Mouse (Mus musculus): Measurements from ENCODE around the gene Rpp25l.
"Not testable (repeated sequence)": the region's sequence is repeated elsewhere in the genome, so short reads cannot be mapped to it uniquely, and the experiment has no call there.

The Rpp25l gene

DNA sequence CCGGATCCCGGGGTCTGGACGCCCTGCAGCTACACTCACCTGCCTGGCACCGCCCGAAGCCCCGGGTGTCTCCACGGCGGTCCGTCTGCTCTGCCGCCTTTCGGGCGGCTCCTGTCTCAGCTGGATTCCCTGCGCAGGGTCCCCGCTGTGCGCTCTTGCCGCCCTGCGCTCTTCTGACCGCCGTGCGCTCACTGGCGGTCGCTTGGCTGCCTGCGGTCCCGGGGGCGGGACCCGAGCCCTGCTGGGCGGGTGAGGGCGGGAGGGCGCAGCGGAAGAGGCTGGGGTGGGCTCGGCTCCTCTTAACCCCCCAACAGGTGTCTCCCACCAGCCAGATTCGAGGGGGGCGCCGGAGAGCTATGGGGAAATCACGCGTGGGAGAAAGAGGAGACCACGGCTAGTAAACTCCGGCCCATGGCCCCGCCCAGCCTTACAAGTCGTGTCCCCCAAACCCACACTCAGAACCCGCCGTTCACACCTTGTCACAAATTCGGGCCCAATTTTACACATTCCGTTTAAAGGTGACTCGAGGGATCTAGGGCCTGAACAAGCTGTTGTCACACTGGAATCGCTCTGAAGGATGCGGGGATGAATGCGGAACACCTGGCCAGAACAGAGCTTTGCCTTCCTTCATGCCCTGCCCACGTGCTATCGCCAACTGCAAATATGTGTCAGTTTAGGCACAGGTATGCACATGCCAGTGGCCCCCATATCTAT, 17.9 kb upstream of the Rpp25l start, which contains the start of gene Arid3c:
TSS of gene Arid3c (minus strand) at position 91 of the 714 bp plus-strand sequence.
- DNase-seq = no peak

DNA sequence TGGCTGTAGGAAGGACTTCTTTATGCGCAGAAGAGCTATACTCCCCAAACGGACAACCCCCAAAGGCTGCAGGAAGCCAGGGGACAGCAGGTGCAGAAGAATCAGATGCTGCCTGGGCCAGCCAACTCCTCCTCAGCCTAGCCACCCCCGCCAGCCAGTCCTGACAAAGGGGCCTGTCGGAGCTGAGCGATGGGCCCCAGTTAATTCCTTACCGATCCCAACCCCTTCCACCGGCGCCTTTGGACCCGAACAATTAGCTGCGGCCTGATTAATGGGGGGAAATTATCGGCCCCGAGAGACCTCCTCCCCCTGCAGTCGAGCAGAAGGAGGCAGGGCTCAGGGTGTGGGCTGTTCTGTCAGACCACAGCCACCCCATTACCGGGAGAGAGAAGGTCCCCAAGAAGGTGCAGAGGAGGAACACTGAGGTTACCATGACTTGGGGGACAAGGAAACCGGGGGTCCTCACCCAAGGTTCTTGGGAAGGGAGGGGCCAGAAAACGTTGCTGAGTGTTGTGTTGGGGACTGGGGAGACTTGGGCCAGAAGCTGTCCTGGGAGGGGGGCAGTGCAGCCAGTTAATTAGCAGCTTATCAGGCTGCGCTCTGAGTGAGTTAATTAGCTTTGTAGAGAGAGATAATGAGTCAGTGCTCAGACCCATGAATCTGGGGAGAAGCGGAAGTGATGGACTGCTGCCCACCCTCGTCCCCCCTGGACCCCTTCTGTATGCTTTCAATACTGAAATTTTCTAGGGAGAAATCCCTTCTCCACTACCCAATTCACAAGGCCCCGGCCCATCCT, 13.7 kb upstream of the Rpp25l start:
- DNase-seq = no peak

DNA sequence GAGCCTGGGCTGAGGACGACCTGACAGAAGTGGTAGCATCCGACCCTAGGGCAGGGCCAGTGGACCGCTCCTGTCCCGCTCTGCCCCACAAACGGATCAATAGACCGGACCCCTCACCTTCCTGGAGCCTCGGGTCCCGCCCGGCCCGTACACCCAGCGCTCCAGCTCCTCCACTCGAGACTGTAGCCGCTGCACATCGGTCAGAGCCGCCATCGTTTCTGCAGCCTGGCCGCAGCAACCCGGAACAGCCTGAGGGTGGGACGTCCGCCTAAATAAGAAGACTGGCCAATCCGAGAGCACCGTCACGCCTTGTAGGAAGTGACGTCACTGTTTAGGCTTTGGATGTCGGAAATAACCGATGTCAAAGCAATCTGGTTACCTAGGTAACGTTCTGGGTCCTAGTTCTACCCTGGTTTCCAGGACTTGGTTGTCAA, 9.6 kb upstream of the Rpp25l start, which contains the start of gene Dctn3:
TSS of gene Dctn3 (minus strand) at position 253 of the 434 bp plus-strand sequence.
- peak; percentile 74 for DNase-seq

DNA sequence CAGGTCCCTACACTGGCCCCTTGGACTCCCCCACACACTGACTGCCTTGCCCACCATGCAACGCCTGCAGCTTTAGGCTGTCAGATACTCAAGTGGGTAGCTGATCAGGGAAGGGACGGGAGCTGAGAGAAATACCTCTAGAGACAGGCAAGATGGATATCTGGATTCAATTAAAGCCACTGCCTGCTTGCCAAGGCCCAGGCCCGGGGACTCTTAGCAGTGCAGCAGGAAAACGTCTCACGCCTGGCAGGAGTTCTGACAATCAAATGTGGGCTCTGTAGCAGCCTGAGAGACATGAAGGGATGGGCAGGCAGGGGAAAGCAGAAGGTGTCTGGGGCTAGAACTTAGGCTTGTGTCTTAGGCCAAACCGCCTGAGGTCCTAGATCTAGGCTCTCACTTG, 3.5 kb upstream of the Rpp25l start:
- DNase-seq = no peak

DNA sequence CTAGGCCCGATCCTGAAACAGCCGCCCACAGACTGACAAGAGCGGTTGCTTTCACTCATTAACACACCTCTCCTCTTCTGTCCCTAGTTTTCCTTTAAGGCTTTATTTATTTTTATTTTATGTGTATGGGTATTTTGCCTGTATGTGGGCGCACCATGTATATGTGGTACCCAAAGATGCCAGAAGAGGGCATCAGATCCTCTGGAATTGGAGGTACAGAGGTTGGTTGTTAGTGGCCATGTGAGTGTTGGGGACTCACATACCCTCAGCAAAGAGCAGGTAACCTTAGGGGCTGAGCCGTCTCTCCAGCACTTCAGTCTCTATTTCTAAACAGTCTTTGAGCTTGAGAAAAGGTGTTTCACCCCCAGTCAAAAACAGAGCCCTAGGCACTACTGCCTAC, 2.3 kb upstream of the Rpp25l start:
- DNase-seq = peak; percentile 45

DNA sequence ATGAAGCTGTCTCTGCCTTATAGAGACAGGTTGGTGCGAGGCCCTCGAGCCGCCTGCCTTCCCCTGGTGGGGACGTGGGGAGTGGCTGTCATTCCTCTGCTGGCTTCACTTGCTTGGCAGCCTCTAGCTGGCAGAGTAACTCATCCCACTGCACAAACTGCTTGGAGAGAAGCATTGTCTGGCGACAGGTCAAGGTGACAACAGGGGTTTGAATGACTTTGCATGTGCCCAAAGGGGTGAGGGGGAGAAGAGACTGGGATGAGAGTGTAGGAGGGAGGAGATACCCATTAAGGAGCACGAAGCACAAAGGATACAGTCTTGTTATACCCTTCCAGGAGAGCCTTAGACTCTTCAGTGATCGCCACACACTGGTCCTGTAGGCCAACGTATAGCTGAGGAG, 1.7 kb upstream of the Rpp25l start:
- DNase-seq = no peak

DNA sequence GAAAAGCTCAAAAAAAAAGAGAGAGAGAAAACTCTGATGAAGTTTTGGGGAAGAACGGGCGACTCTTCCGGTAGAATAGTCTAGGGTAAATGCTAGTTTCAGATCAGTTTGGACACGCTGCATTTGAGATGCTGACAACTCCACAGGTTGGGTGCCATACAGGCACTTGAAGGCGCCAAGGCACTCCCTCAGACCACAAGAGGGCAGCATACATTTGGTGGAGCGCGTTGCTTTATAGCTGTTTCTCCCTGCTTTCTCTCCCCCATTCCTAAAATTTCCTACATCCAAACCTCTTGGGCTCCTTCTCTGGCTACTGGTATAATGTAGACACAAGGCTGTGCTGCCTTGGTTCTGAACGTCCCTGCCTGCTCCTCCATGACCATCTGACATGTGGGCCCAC, 942 bp upstream of the Rpp25l start:
- peak; percentile 66 for DNase-seq

DNA sequence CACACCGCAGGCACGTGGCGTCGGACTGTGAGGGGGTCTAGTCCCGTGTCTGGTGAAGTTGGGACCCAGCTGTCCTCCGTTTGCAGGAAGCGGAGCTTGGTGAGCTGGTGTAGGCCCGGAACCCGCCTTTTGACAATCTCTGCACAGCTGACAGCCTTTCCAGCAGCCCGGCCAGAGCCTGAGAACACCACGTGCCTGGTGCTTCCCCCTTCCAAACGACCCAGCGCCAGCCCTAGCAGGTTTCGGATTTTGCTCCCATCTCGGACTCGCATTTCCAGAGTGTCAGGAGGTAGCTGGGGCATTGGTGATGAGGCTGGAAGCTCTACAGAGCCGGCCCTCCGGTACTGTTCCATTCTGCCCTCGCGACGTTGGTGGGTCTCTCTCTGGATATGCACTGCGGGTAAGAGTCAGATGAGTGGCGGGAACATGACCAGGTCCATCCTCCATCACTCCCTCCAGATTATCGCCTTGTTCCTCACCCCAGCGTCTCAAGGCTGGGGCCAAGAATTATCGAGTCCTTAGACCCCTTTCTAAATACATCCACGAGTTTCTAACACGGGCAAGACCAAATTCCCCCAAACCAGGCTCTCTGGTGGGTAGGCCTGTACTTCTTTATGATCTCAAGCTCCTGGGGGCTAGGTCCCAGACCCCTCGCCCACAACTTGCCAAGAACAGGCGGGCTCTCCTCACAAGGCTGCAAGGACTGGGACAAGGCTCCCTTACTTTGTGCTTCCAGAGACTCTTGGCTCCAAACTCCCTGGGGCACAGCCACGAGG, 725 bp downstream of the Rpp25l start:
- DNase-seq = no peak

DNA sequence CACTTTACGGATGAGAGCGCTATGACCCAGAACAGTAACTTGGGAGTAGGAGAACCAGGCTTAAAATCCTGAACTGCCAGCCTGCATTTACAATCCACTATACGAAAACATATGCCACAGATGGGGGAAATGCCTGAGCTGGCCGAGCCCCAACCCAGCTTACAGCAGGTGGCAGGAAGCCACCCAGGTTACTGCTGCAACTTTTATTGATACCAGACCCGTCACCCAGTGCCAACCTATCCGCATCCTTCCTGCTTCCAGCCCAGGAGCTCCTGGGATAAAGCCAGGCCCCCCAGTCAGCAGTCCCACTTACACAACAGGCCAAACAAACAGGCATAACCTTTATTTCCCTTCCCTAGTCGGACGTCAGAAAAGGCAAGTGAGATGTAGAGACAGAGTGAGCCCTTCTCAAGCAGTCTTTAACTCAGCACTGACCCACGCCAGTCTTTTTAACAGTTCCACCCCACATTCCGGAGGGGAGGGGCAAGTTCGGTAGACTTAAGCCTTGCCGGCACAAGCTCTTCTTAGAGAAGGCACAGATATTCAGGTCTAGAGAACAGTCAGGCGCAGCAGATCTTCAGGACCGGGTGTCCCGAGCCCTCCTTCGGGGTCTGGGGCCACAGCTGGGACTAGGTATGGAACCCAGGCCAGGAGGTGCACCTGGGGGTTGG, 1.5 kb downstream of the Rpp25l start:
- no peak for DNase-seq

DNA sequence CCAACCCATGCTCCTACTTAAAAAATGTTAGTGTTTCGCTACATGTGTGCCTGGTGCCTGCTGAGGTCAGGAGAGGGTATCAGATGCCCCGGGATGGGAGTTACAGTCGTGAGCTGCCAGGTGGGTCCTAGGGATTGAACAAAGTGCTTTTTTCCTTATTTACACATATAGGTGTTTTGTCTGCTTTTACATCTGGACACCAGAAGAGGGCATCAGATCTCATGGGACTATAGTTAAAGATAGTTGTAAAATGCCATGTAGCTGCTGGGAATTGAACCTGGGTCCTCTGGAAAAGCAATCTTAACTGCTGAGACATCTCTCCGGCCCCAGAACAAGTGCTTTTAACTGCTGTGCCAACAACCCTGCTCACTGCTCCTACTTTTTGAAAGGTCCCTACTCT, 3.1 kb downstream of the Rpp25l start:
- no peak for DNase-seq

DNA sequence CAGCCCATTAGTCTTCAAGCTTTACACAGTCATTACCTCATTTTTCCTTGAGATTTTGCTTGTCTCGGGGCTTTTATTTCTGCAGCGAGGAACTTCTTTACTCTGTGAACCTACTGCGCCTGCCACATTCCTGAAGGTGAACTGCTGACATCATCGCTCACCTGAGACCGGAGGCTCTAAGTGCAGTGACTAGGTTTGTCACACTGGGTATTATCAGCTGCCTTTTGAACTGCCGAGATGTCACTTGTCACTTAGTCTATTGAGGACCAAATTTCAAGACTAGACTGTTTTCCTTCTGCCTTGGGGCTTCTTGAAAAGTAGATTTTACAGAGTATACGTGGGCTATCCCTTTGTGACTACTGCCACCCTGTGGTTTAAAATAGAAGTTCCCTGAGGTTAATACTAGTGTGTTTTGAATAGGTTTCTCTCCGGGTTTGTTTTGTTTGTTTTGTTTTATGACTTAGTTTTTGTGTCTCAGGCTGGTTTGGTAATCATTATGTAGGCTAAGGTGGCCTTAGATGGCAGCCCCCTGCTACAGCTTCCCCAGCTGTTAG, 5.1 kb downstream of the Rpp25l start:
- no peak for DNase-seq

DNA sequence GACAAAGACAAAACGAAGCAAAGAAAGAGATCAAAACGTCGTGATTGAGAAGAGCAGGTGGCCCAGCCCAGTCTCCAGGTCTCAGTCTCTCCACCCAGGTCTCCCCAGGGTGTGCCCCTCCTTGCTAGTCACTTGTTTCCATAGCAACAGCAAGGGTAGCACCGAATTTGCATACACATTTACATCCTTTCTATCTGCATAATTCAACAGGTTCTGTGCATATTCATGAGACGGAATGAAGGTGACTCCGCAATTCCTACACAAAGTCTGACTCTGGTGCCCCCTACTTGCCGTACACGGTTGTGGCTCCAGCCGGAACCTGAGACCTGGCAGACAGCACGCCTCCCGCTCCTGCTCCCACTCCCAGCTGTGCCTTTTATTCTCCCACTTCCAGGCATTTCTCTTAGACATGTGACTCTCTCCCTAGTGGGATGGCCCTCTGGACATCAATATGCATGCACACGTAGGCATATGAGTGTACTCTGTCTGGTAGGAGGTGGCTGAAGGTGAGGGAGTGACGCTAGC, 6.3 kb downstream of the Rpp25l start:
- peak; percentile 66 for DNase-seq

DNA sequence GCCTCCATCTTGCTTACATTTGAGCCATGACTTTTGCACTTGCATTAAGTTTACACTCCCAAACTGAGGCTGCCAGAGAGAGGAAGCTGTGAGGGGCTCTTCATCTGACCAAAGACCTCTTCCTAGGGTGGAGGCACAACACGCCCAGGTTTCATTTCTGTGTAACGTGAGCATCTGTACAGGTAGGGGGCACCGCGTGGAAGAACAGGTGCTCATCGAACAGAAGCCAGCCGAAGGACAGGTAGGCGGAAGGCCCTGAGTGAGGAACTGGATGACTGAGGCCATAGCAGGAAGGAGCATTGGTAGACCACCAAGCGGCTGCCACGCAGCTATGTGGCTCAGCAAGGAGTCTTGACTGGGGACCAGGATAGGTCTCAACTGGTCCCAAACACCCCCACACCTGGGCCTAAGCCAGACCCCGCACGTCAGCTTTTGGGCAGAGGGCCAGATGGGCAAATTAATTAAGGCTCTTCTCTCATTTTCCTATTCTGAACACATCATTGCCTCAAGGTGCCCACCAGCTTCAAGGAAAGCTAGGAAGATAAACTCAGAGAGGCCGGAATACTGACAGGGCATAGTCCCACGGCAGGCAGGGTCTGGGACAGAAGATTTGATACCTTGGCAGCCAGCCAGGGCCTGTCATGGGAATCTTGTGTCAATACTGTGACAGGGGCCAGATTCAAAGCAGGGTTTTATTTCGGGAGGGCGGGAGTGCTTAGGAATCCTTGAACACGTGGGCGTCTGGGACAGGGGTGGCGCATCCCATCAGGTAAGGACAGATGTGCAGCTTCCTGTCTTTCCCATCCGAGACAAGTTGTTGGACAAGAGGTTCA, 7.2 kb downstream of the Rpp25l start:
- no peak for DNase-seq

DNA sequence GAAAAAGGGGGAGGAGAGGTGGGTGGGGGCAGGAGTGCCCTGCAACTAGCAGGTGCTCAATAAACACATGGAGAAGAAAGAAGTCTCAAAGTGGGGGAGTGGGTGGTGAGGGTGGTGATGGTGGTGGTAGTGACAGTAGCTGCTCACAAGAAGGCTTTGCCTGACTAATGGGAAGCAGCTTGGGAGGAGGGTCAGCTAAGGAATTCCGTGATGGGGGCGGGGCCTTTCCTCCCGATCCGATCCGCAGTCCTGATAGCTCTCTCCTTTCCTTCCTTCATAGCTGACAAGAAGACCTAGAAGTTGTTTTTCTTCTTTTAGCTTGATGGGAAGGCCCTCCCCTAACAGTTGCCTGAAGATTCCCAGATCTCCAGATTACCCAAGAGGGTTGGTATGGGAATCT, 8.7 kb downstream of the Rpp25l start:
- DNase-seq = no peak

DNA sequence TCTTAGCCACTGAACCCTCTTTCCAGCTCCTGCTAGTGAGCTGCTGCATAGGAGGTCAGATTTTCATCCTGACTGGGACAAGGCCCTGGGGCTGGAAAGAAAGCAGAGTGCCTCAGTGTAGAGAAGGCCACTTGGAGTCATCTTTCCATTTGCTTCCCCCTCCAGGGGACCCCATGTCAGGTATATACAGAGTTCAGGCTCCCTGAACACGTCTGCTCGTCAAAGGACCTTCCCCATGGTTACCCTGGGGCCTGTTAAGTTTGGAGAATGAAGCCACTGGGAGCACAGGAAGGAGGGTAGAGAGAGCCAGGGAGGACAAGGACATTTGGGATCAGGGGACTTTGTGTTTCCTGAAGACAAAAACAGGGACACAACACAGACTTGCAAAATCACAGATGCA, 11.1 kb downstream of the Rpp25l start:
- DNase-seq = not testable (repeated sequence)

DNA sequence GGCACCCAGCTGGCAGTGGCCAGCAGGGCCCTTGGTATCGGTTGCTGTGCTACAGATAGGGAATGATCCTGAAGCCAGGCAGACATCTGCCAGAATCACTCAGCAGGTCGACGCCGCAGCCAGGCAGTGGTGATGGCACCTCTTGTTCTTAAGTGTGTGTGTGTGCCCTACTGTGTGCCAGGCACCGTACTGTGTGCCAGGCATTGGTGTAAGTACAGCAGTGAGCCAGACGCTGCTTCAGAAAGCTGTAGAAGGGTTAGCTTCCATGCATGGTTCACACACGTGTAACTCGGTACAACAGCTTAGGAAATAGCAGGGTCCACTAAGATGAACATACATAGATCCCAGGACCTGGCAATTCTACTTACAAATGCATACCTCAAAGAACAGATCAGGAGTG, 13.1 kb downstream of the Rpp25l start:
- not testable (repeated sequence) for DNase-seq

DNA sequence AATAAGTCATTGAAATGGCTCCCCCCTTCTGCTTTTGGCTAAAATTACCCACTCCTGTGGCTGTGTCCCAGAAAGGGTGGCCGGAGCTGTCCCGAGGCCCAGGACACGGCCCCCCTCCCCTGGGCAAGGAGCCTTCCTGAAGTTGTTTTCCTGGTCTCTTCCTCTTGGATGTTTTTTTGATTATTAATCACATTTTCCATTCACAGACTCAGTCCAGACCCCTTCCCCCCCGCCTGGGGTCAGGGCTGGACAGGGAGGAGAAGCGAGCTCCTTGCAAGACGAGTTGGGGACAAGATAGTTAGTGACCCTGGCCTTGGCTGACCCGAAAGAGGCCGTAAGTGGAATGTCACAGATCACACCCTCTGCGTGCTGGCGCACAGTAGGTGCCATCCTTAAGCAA, 13.6 kb downstream of the Rpp25l start, which contains the start of gene Il11ra1:
TSS of gene Il11ra1 (plus strand) at position 207 of the 400 bp plus-strand sequence.
- not testable (repeated sequence) for DNase-seq

DNA sequence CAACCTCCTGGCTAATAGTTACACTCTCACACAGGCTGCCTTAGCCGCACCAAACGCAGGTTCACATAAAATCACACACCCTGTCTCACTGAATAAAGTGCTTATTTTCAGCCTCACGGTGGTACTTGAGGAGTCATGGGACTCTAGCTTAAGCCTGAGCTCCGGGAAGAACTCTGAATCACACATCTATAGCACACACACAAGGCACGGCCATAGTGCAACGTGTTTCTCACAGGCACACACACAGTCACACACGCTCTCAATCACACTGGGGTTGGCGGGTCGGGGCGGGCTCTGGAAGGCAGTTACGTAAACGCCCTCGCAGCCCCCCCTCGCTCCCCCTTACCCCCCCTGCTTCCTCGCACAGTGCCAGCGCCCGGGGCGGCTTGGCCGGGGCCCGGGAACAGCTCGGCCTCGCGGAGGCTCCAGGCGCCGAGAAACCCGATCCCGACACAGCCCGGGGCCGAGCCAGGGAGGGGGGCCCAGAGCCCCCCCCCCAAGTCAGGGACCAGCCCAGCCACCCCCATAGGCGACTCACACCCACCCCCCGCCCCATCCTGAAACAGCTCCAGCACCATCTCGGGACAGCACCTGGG, 14.8 kb downstream of the Rpp25l start:
- DNase-seq = not testable (repeated sequence)

DNA sequence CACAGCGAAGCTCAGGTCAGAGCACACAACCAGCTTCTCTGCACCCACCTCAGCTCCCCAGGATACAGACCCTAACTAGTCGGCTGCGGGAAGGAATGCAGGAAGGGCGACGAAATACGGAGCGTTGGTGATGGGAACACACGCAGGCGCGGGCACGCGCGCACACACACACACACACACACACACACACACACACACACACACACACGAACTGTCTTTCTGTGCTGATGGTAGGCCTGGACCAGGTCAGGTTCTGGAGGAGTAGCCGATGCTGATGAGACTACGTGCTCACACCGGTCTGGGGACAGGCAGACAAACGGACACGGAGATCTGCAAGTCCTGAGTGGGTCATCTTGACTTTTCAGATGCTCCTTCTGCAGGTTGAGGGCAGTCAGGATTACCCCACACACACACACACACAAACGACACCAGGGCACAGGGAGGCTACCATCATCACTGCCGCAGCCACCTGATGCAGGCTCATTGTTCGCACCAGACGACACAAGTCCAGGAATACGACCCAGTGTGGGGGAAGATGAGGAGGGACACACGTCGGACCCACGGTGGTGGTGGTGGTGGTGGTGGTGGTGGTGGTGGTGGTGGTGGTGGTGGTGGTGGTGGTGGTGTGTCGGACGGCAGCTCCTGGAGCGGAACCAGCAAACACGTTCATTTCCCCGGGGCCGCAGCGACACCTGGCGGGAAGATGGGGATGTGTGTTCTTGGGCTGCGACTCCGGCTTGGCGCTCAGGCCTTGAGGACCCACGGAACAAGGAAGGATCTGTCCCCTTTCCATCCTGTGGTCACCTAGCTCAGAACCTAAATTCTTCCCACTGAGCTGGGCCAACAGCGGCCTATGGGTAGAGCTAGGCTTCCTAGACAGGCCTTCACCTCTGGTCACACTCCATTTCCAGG, 16.1 kb downstream of the Rpp25l start, which contains the start of gene Cntfr:
TSS of gene Cntfr (minus strand) at position 160 of the 912 bp plus-strand sequence.
- peak; percentile 89 for DNase-seq
